In genomic region chr13:31475845-31476244, GRCm38 (mm10) we compare ENCODE assay signal across 8 mouse cellular contexts.
DNase-seq lines count a peak whose midpoint lies in the region; ATAC-seq and TF ChIP-seq lines count a peak whose summit lies in the region.

No protein-coding gene starts in this region.

- H3K9ac ChIP-seq in liver, postnatal 0 days (replicated peaks) = no peak overlapping the region
- H3K9ac ChIP-seq in liver, embryonic 12.5 days = no peak overlapping the region
- H3K9ac ChIP-seq in stomach, embryonic 14.5 days (replicated peaks; ENCODE audit: low read depth, low read length) = no peak overlapping the region

- intact Hi-C loops in left cerebral cortex, postnatal 10 days (cut with DNase I) = no loop called here

- H3K27me3 ChIP-seq in liver, postnatal 0 days (ENCODE audit: insufficient read depth, low read length) = no peaks in the 10 kb centered on the region
- H3K27me3 ChIP-seq in liver, embryonic 12.5 days (replicated peaks) = no peaks in the 10 kb centered on the region
- no peaks in the 10 kb centered on the region for H3K27me3 ChIP-seq in stomach, embryonic 14.5 days (ENCODE audit: control insufficient read depth, insufficient read depth, low read length)

- DNase-seq in gastrocnemius, postnatal 10 days = peak; percentile 8
- no peak for DNase-seq in gastrocnemius, postnatal 25 days
- DNase-seq in liver, postnatal 0 days = peak; percentile 23
- peak; percentile 5 to 61 for DNase-seq in left cerebral cortex, postnatal 10 days (ENCODE audit: extremely low spot score in 1 of 2, low spot score in 2 of 2)
- no peak for DNase-seq in urinary bladder, postnatal 25 days (ENCODE audit: low spot score)
- no peak for DNase-seq in c-Kit-positive CD71-positive TER-119-positive erythroid progenitor cells, embryonic 14.5 days (ENCODE audit: low spot score)

- no peak for TF ChIP-seq CTCF in liver, postnatal 0 days (IDR thresholded peaks at IDR 0.05; ENCODE audit: low read depth)

- H3K9me3 ChIP-seq in liver, postnatal 0 days (ENCODE audit: low read length) = no peaks in the 10 kb centered on the region
- no peaks in the 10 kb centered on the region for H3K9me3 ChIP-seq in liver, embryonic 12.5 days (replicated peaks)
- no peaks in the 10 kb centered on the region for H3K9me3 ChIP-seq in stomach, embryonic 14.5 days (ENCODE audit: control insufficient read depth, low read depth, low read length)

- no peak overlapping the region for H3K4me3 ChIP-seq in liver, postnatal 0 days (ENCODE audit: low read depth, low read length)
- no peak overlapping the region for H3K4me3 ChIP-seq in liver, embryonic 12.5 days
- H3K4me3 ChIP-seq in stomach, embryonic 14.5 days (ENCODE audit: low read depth, low read length) = no peak overlapping the region

- no peaks in the 10 kb centered on the region for H3K36me3 ChIP-seq in liver, postnatal 0 days (replicated peaks; ENCODE audit: insufficient read depth, low read length)
- no peaks in the 10 kb centered on the region for H3K36me3 ChIP-seq in liver, embryonic 12.5 days
- H3K36me3 ChIP-seq in stomach, embryonic 14.5 days (ENCODE audit: control insufficient read depth, insufficient read depth, low read length) = no peaks in the 10 kb centered on the region

- no peak overlapping the region for H3K4me2 ChIP-seq in liver, postnatal 0 days (ENCODE audit: low read depth, low read length)
- H3K4me2 ChIP-seq in liver, embryonic 12.5 days = no peak overlapping the region
- H3K4me2 ChIP-seq in stomach, embryonic 14.5 days (replicated peaks; ENCODE audit: low read depth, low read length) = no peak overlapping the region

- 60% methylated on average over 3 of the region's 3 CpGs for WGBS in liver, postnatal 0 days (ENCODE audit: insufficient replicate concordance)
- WGBS in liver, embryonic 12.5 days (ENCODE audit: insufficient replicate concordance) = 73% methylated on average over 3 of the region's 3 CpGs
- 64% methylated on average over 3 of the region's 3 CpGs for WGBS in stomach, embryonic 14.5 days

- no peak for TF ChIP-seq EP300 in liver, postnatal 0 days (IDR thresholded peaks at IDR 0.05; ENCODE audit: low read depth)

- no peak for ATAC-seq in liver, postnatal 0 days
- no peak for ATAC-seq in liver, embryonic 12.5 days
- 0 out of 2 replicates have a peak, but pooled peaks have one; percentile 14 for ATAC-seq in stomach, embryonic 14.5 days (ENCODE audit: insufficient number of reproducible peaks, insufficient read depth, low FRiP score, low read depth)

- peaks cover 9% of the 10 kb centered on the region; the same call in 1 of the 2 replicates for H3K4me1 ChIP-seq in liver, postnatal 0 days (ENCODE audit: insufficient read depth)
- no peaks in the 10 kb centered on the region for H3K4me1 ChIP-seq in liver, embryonic 12.5 days
- H3K4me1 ChIP-seq in stomach, embryonic 14.5 days (ENCODE audit: control insufficient read depth, insufficient read depth, low read length) = no peaks in the 10 kb centered on the region

- no peak overlapping the region for H3K27ac ChIP-seq in liver, postnatal 0 days (ENCODE audit: low read depth)
- no peak overlapping the region for H3K27ac ChIP-seq in liver, embryonic 12.5 days
- H3K27ac ChIP-seq in stomach, embryonic 14.5 days (ENCODE audit: low read length) = no peak overlapping the region

Comparison
In these comparisons a context has a peak if more than half of its experiments do, and no peak if none do; other contexts are left out.
1. DNase-seq: peak in gastrocnemius, postnatal 10 days (single experiment), liver, postnatal 0 days (single experiment) and left cerebral cortex, postnatal 10 days (2 of 2); none in gastrocnemius, postnatal 25 days (single experiment), urinary bladder, postnatal 25 days (single experiment) and c-Kit-positive CD71-positive TER-119-positive erythroid progenitor cells, embryonic 14.5 days (single experiment).